Mouse (Mus musculus) left cerebral cortex, adult 2 months (tissue): ENCODE results near the gene Sdhc. TPM values are rescaled to one million over a fixed set of nuclear protein-coding genes. Genes with fewer than 3 reads are reported as not detected.
A peak's percentile ranks its signal among the peaks of the same experiment; 100 is the strongest.

Source experiments
- DNase-seq, 2 experiments: peaks; one replicate each; pipeline ENCODE4 v3.0.0; 2021 to 2022; ENCODE audit warnings: low spot score in 2 of 2, mixed read lengths in 1 of 2; ENCODE audit errors: extremely low spot score in 1 of 2
- H3K27ac ChIP-seq: fragments of 200-600 bp; 2 replicates; pipeline ENCODE4 v1.8.1; 2022
- H3K4me3 ChIP-seq: fragments of 200-600 bp; 2 replicates; pipeline ENCODE4 v1.8.1; 2022
- CTCF ChIP-seq: fragments of 200-600 bp; IDR thresholded peaks from 2 replicates; pipeline ENCODE4 v1.8.1; 2022; ENCODE audit warnings: antibody characterized with exemption, mild to moderate bottlenecking, moderate library complexity
- intact Hi-C: fragments of 180-260 bp; cut with DNase I; formaldehyde crosslinking; loops from one replicate; pipeline ENCODE4 v1.15.1; 2025
- total RNA-seq, 2 experiments: library from RNA; stranded (reverse); gene quantifications; 2 replicates each; pipeline ENCODE4 v1.2.3; 2021

The Sdhc gene
- total RNA-seq, 2 experiments from 2014 or later: 194 to 195 TPM

- no peak for DNase-seq
- TF ChIP-seq CTCF: no peak
- intact Hi-C loops: loop anchor here (2.0 to 10.0 kb wide), 6 partner anchors 110 to 364 kb away; partner anchors contain the start of genes Nit1, Pfdn2 and Usf1
- Histone ChIP-seq H3K4me3 (peak overlapping the region; percentile 69), H3K27ac (peak overlapping the region; percentile 54)
Observed at GRCm38 (mm10) chr1:171110659-171111019, 39.8 kb downstream of the Sdhc start.

- intact Hi-C loops: loop anchor here (2.0 to 10.0 kb wide), 6 partner anchors 111 to 365 kb away; partner anchors contain the start of genes Nit1, Pfdn2 and Usf1
- H3K27ac ChIP-seq: no peak overlapping the region
- no peak overlapping the region for H3K4me3 ChIP-seq
- no peak for TF ChIP-seq CTCF
- DNase-seq: no peak
Observed at GRCm38 (mm10) chr1:171109620-171110019, 40.8 kb downstream of the Sdhc start.

- Histone ChIP-seq H3K27ac (no peak overlapping the region), H3K4me3 (no peak overlapping the region)
- intact Hi-C loops: no loop called here
- no peak for TF ChIP-seq CTCF
- no peak for DNase-seq
Observed at GRCm38 (mm10) chr1:171105226-171105625, 45.2 kb downstream of the Sdhc start.

- intact Hi-C loops: loop anchor here (1.0 to 5.0 kb wide), 3 partner anchors 59 to 206 kb away; no protein-coding TSS in a partner anchor
- peak overlapping the region; percentile 82 for H3K4me3 ChIP-seq
- DNase-seq: no peak
- no peak overlapping the region for H3K27ac ChIP-seq
- TF ChIP-seq CTCF: no peak
Observed at GRCm38 (mm10) chr1:171103179-171103840, 47.1 kb downstream of the Sdhc start.

- TF ChIP-seq CTCF: no peak
- Histone ChIP-seq H3K27ac (peak overlapping the region; percentile 86), H3K4me3 (peak overlapping the region; percentile 82)
- DNase-seq: peak; percentile 86 to 88
- intact Hi-C loops: loop anchor here (1.0 to 5.0 kb wide), 3 partner anchors 58 to 205 kb away; no protein-coding TSS in a partner anchor
Observed at GRCm38 (mm10) chr1:171102547-171103177, 47.7 kb downstream of the Sdhc start.

- Histone ChIP-seq H3K4me3 (peak overlapping the region; percentile 82), H3K27ac (peak overlapping the region; percentile 86)
- DNase-seq: peak; percentile 86 to 94
- TF ChIP-seq CTCF: peak; percentile 5
- intact Hi-C loops: loop anchor here (5.0 kb wide), 1 partner anchor 205 kb away; no protein-coding TSS in a partner anchor
Observed at GRCm38 (mm10) chr1:171101733-171102546, 48.5 kb downstream of the Sdhc start.

GRCm38 (mm10) chr1:171101033-171101432 lies 49.4 kb downstream of the Sdhc start:
- no peak overlapping the region for H3K4me3 ChIP-seq
- no peak for DNase-seq
- H3K27ac ChIP-seq: no peak overlapping the region
- TF ChIP-seq CTCF: no peak
- intact Hi-C loops: loop anchor here (5.0 kb wide), 1 partner anchor 204 kb away; no protein-coding TSS in a partner anchor

GRCm38 (mm10) chr1:171097612-171098011 lies 52.8 kb downstream of the Sdhc start:
- intact Hi-C loops: no loop called here
- no peak overlapping the region for H3K4me3 ChIP-seq
- no peak for DNase-seq
- no peak for TF ChIP-seq CTCF
- no peak overlapping the region for H3K27ac ChIP-seq

GRCm38 (mm10) chr1:171097136-171097535 lies 53.3 kb downstream of the Sdhc start:
- DNase-seq: no peak
- Histone ChIP-seq H3K4me3 (no peak overlapping the region), H3K27ac (no peak overlapping the region)
- intact Hi-C loops: no loop called here
- no peak for TF ChIP-seq CTCF

- intact Hi-C loops: no loop called here
- no peak for TF ChIP-seq CTCF
- H3K27ac ChIP-seq: no peak overlapping the region
Observed at GRCm38 (mm10) chr1:171096110-171096964, 54.1 kb downstream of the Sdhc start.

GRCm38 (mm10) chr1:171094424-171094823 lies 56.0 kb downstream of the Sdhc start:
- H3K27ac ChIP-seq: no peak overlapping the region
- DNase-seq: no peak
- TF ChIP-seq CTCF: no peak
- no peak overlapping the region for H3K4me3 ChIP-seq
- intact Hi-C loops: no loop called here

More at GRCm38 (mm10) chr1:171096110-171096964, 54.1 kb downstream of the Sdhc start:
- no peak overlapping the region for H3K4me3 ChIP-seq
- no peak for DNase-seq
